Mouse (Mus musculus): ENCODE data around the gene Acox1. TPM values are rescaled to one million over a fixed set of nuclear protein-coding genes. Genes with fewer than 3 reads are reported as not detected.

Gene Acox1
- total and polyA plus RNA-seq, 3 experiments: 17.1 to 21.0 (median 20.4) TPM

DNA sequence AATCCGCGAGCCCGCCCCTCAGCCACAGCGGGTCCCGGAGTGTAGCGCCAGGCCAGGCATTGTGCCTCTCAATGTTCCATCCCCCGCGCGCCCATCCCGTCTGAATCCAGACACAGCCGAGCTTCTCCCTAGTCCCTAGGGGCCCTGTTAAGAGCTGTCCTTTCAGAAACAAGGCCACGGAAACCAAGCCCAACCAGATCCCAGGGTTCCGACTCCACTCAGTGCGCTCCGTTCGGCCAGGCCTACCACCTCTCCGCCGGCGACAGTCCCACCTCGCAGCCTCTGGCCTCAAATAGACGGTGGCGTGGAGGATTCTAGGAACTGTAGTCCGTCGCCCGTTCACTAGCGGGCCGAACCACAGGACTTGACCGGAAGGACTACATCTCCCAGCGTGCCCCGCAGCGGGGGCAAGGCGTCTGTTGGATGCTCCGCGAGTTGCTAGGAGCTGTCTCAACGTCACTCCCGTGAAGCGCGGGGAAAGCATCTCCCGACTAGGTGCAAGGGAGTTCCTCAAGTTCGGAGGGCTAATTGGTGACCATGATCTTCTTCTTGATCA lies 30.9 kb downstream of the Acox1 start, which contains the start of gene Fbf1:
Gene Fbf1, minus strand, starts transcription at position 283 of the 556 bp plus-strand sequence.
- peak within 1 kb of the TSS; percentile 71 for H3K9ac ChIP-seq (ENCODE audit: insufficient read depth, low read depth)
- TF ChIP-seq MAZ (IDR thresholded peaks at IDR 0.05; ENCODE audit: low read depth, low read length): peak; percentile 100
- TF ChIP-seq RCOR1 (conservative IDR thresholded peaks at IDR 0.05; ENCODE audit: low read depth, low read length): peak; percentile 66; the same call in 1 of the 2 replicates
- TF ChIP-seq SMC3 (IDR thresholded peaks at IDR 0.05; ENCODE audit: low read depth, low read length): no peak
- TF ChIP-seq ELF1 (IDR thresholded peaks at IDR 0.05; ENCODE audit: low read depth, low read length): peak; percentile 97
- peak; percentile 88 for TF ChIP-seq MEF2A (IDR thresholded peaks at IDR 0.05; ENCODE audit: borderline replicate concordance, low read depth, low read length)
- peak; percentile 69; the same call in 1 of the 2 replicates for TF ChIP-seq POLR2AphosphoS2 (IDR thresholded peaks at IDR 0.05; ENCODE audit: low read depth, low read length)
- peak; percentile 86 for TF ChIP-seq MAX (IDR thresholded peaks at IDR 0.05; ENCODE audit: low read length)
- TF ChIP-seq TBP (conservative IDR thresholded peaks at IDR 0.05; ENCODE audit: low read depth, low read length): no peak
- no peak for TF ChIP-seq PAX5 (IDR thresholded peaks at IDR 0.05; ENCODE audit: low read length)
- TF ChIP-seq ZNF384 (IDR thresholded peaks at IDR 0.05; ENCODE audit: low read depth, low read length): no peak
- peak; percentile 67 for TF ChIP-seq NRF1 (IDR thresholded peaks at IDR 0.05; ENCODE audit: low read depth, low read length)
- TF ChIP-seq CHD1 (IDR thresholded peaks at IDR 0.05; ENCODE audit: low read depth, low read length): no peak
- TF ChIP-seq ETS1 (conservative IDR thresholded peaks at IDR 0.05; ENCODE audit: low read depth, low read length): no peak
- peak; percentile 93 for TF ChIP-seq NELFE (IDR thresholded peaks at IDR 0.05; ENCODE audit: low read depth, low read length)
- TF ChIP-seq CTCF (conservative IDR thresholded peaks at IDR 0.05 in 1 of 2, IDR thresholded peaks at IDR 0.05 in 1 of 2; ENCODE audit: low read depth in 2 of 2, low read length in 2 of 2): no peak
- no peak for TF ChIP-seq MAFK (IDR thresholded peaks at IDR 0.05; ENCODE audit: insufficient replicate concordance, low read length)
- TF ChIP-seq SIN3A (IDR thresholded peaks at IDR 0.05; ENCODE audit: low read length): peak; percentile 96
- peak; percentile 91 for TF ChIP-seq POLR2A (IDR thresholded peaks at IDR 0.05; ENCODE audit: low read depth, low read length)
- 0 out of 2 replicates have a peak, but pooled peaks have one; percentile 5 for TF ChIP-seq E2F4 (IDR thresholded peaks at IDR 0.05; ENCODE audit: insufficient replicate concordance, low read depth, low read length)
- TF ChIP-seq MXI1 (IDR thresholded peaks at IDR 0.05; ENCODE audit: low read depth, low read length): peak; percentile 95
- TF ChIP-seq RAD21 (IDR thresholded peaks at IDR 0.05; ENCODE audit: low read depth, low read length): no peak
- no peak for TF ChIP-seq JUND (conservative IDR thresholded peaks at IDR 0.05; ENCODE audit: low read depth, low read length)
- TF ChIP-seq USF2 (conservative IDR thresholded peaks at IDR 0.05; ENCODE audit: low read depth, low read length): no peak
- peak; percentile 97; the same call in 1 of the 2 replicates for TF ChIP-seq KAT2A (IDR thresholded peaks at IDR 0.05; ENCODE audit: insufficient replicate concordance, low read length)
- TF ChIP-seq JUN (IDR thresholded peaks at IDR 0.05; ENCODE audit: insufficient read depth, low read depth, low read length): no peak
- peak; percentile 74; the same call in 1 of the 2 replicates for TF ChIP-seq UBTF (IDR thresholded peaks at IDR 0.05; ENCODE audit: low read depth, low read length)
- TF ChIP-seq ZKSCAN1 (IDR thresholded peaks at IDR 0.05; ENCODE audit: borderline replicate concordance, low read depth, low read length): no peak
- no peak for TF ChIP-seq USF1 (IDR thresholded peaks at IDR 0.05; ENCODE audit: low read depth, low read length)
- peak; percentile 53 for TF ChIP-seq BHLHE40 (IDR thresholded peaks at IDR 0.05; ENCODE audit: low read depth, low read length)
- TF ChIP-seq GABPA (IDR thresholded peaks at IDR 0.05; ENCODE audit: insufficient replicate concordance, low read depth, low read length): peak; percentile 79; the same call in 1 of the 2 replicates
- TF ChIP-seq ZMIZ1 (IDR thresholded peaks at IDR 0.05; ENCODE audit: low read depth, low read length): peak; percentile 96; the same call in 1 of the 2 replicates
- peak; percentile 77; the same call in 1 of the 2 replicates for TF ChIP-seq IRF4 (IDR thresholded peaks at IDR 0.05; ENCODE audit: low read depth, low read length)
- peak; percentile 99 for TF ChIP-seq HCFC1 (IDR thresholded peaks at IDR 0.05; ENCODE audit: low read depth, low read length)
- TF ChIP-seq MYC (IDR thresholded peaks at IDR 0.05; ENCODE audit: low read depth, low read length): peak; percentile 84
- no peak for TF ChIP-seq EP300 (IDR thresholded peaks at IDR 0.05; ENCODE audit: low read length)
- TF ChIP-seq ZC3H11A (IDR thresholded peaks at IDR 0.05; ENCODE audit: low read depth, low read length): no peak
- TF ChIP-seq CHD2 (IDR thresholded peaks at IDR 0.05; ENCODE audit: low read length): no peak; the same call in 1 of the 2 replicates
- peak; percentile 82 for TF ChIP-seq TCF12 (IDR thresholded peaks at IDR 0.05; ENCODE audit: low read depth, low read length)
- H3K4me2 ChIP-seq (ENCODE audit: insufficient read depth, low read depth, poor library complexity, severe bottlenecking): peak within 1 kb of the TSS; percentile 85
- H3K36me3 ChIP-seq (replicated peaks in 1 of 2; ENCODE audit: control insufficient read depth in 1 of 2, insufficient read depth in 1 of 2, low read length in 1 of 2): peaks cover 18 to 54% of the 10 kb centered on the region in 2 experiments
- dilution Hi-C loops (cut with MboI; ENCODE audit: extremely low pct_ligation_motif_present, extremely low pct_unique_long_range_greater_than_20kb, low sequenced_read_pairs): no loop called here
- peak within 1 kb of the TSS; percentile 67 to 75 (median 67) for H3K4me3 ChIP-seq (replicated peaks in 1 of 3; ENCODE audit: low read depth in 2 of 3, low read length in 2 of 3, poor library complexity in 1 of 3)
- H3K79me2 ChIP-seq (replicated peaks; ENCODE audit: control insufficient read depth, extremely low read depth, insufficient read depth, poor library complexity, severe bottlenecking): peaks cover 6% of the 10 kb centered on the region; the same call in 1 of the 2 replicates
- H3K4me1 ChIP-seq (ENCODE audit: control insufficient read depth in 1 of 2, insufficient read depth in 2 of 2): peaks cover 0 to 29% of the 10 kb centered on the region in 2 experiments; a peak in 3 of 4 replicates
- peak; percentile 98 for DNase-seq (ENCODE audit: extremely low read depth)
- in situ Hi-C loops (cut with MboI; ENCODE audit: low pct_ligation_motif_present, low pct_unique_long_range_greater_than_20kb, low sequenced_read_pairs): no loop called here
- no peaks in the 10 kb centered on the region for H3K27me3 ChIP-seq (replicated peaks)
- H3K9me3 ChIP-seq (replicated peaks; ENCODE audit: low read length): no peaks in the 10 kb centered on the region
- no peak within 1 kb of the TSS for H3K27ac ChIP-seq (ENCODE audit: insufficient read depth, low read depth)
